Mouse (Mus musculus): ENCODE results near the gene Cadm1.

- peak; percentile 16; the same call in 1 of the 2 replicates for TF ChIP-seq CTCF (IDR thresholded peaks at IDR 0.05; ENCODE audit: borderline replicate concordance, extremely low read depth, insufficient read depth, insufficient read length)
- TF ChIP-seq POLR2A (IDR thresholded peaks at IDR 0.05; ENCODE audit: borderline replicate concordance, extremely low read depth, insufficient read depth, insufficient read length, poor library complexity, severe bottlenecking) = no peak
These were observed 376.5 kb downstream of the Cadm1 start for GRCm38 (mm10) chr9:47906521-47906920.

All from brain, embryonic 14.5 days (tissue).